Mouse (Mus musculus) spleen, postnatal 36 days (tissue): ENCODE measurements around the gene Espn.
A peak's percentile ranks its signal among the peaks of the same experiment; 100 is the strongest.

Experiments
- DNase-seq, 2 experiments: peaks; one replicate each; pipeline ENCODE4 v3.0.0; 2022; ENCODE audit warnings: low spot score in 2 of 2, mixed read lengths in 1 of 2

Gene Espn

DNA sequence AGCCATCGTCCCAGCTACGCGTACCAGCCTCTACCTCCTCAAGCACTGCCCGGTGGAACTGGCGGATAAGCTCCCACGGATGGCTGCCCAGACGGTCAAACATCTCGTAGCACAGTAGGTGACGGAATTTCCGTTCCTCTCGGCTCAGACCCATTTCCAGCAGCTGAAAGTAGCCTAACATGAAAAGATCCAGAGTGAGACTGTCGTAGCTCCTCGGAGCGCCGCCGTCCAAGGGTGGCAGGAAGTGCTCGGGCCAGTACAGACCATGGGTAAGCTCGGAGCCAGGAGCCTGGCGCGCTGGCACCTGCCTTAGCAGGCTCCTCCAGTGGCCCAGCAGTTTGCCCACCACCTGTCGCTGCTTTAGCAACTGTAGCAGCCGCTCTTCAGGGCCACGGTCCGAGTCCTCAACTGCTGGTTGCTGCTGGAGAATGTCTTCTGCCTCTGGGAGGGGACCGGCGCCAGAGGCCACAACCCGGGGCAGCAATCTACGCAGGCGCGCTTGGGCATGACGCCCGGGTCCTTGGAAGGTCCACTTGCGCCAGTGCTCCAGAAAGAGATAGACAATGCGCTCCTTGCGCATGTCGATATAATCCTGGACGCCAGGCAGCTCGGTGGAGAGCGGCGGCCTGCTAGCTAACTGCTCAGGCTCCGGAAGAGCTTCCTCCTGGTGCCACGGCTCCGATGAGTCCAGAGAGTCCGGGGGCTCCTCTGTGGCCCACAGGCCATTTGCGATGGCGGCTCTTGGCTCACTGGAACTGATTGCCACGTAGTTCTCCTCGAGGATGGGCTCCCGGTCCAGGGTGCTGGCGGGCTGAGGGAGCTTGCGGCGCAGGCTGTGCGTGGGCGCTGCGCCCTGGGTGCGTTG is 26.8 kb downstream of the Espn start:
- no peak for DNase-seq

DNA sequence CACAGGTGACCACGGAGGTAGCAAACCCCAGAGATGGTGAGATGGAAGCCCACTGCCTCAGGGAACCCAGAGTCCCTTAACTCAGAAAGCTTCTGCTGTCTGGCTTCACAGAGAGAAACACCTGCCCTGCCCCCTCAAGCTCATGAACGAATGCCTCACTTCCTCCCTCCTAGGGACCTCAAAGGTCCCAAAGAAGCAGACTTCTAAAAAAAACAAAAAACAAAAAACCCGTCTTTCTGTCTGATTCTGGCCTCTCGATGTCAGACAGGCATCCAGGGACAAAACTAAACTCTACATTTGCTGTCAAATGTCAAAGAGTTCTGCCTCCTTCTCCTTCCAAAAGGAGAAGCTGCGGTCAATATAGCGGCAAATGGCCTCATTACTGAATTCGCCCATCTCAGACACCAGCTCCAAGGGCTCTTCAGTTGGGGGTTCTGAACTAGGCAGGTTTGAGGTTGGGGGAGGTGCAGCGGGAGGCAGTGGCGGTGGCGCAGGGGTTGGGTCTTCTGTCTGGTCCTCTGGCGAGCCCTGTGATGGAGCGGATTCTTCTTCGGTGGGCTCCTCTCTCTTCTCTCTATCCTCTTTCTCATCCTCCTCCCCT is 27.7 kb downstream of the Espn start:
- DNase-seq = no peak

DNA sequence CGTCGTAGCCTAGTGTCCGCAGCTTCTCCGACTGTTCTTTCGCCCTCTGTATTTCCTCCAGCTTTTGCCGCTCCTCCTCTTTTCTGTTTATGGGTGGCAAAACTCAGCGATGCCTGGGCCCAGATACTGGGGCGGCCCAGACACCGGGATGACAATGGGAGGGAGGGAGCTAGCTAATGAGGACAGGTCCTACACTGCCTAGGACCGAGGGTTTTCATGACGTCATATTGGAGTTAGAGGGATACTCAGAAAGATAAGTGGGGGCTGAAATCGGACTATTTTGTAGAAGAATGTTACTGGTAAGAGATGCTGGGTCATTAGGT is 31.0 kb downstream of the Espn start:
- DNase-seq = no peak

DNA sequence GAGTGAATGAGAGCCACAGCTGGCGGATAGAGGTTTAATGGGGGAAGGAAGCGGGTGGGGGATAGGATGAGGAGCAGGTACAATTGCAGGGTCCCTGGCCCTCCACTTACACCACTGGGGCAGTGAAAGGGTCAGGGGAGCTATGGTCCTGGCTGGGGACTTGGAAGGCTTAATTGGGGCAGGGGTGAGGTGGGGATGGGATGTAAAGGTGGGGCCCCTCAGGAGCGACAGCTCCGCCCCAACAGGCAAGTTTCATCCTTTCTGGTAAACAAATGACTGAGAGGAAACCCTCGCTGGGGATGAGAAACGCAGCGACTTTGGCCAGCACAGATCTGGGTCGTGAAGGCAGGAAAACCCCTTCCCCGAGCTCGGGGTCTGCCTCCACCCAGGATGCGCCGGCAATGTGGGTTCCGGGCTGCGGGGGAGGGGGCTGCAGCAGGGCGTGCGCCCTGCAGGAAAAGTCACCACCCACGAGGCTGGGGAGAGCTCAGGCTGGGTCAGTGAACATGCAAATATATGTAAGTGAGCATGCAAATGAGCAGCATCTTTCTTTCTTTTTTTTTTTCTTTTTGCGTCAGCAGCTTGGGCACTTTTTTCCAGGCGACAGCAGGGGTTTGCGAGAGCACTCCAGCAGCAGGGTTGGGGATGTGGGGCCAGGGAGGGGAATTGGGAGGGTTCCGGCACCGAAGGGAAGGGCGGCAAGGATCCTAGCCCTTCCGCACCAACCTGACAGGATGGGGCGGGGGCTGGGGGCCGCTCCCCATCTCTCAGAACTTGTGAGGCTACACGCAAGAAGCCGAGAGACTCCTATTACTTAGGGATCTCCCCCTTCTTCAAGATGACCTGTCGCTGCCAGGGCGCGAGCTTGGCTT is 31.6 kb downstream of the Espn start:
- peak; percentile 64 to 65 for DNase-seq

DNA sequence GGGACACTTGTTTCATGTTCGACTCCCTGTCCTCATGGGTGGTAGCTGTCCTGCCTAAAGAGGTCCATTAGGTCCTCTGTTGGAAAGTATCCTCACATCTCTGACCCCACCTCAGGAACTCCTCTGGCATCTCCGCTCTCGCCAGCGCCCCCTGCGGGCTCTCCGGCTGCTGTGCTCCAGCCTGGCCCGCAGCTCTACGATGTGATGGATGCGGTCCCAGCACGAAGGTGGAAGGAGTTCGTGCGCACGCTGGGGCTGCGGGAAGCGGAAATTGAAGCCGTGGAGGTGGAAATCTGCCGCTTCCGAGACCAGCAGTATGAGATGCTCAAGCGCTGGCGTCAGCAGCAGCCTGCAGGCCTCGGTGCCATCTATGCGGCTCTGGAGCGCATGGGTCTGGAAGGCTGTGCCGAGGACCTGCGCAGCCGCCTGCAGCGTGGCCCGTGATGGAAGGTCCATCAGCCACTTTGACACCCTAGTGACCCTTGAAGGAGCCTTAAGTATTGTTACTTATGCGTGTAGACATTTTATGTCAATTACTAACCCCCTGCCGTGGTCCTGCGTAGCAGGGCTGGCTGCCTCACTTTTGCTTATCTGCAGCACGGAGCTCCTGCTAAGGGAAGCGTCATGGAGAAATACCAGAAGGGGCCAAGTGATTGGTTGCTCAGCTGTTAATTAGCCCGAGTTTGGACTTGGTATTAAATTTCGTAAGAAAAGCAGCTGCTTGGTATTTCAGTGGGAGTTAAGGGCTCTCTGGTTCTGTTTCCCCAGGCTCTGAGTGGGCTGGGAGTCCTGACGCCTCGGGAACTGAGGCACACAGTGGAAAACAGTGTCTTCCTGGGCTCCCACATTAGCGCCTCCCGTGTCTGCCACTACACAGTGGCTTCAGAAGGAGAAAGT is 32.5 kb downstream of the Espn start:
- no peak for DNase-seq

DNA sequence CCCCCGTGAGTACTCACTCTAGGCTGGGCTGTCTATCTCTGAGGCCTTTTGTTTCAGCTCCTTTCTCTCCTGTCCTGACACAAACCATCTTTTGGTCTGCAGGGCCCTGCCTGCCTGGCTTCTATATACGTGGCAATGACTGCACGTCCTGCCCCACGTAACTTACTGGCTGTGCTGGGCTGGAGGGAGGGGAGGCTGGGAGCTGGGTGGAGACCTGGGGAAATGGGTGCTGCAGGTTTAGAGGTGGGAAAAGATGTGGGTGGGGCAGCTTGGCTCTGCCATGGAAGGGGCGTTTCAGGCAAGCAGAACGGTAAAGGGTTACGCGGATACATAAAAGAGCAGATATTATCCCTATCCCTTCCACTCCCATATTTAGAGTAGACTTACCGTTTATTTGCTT is 34.6 kb downstream of the Espn start:
- no peak for DNase-seq

DNA sequence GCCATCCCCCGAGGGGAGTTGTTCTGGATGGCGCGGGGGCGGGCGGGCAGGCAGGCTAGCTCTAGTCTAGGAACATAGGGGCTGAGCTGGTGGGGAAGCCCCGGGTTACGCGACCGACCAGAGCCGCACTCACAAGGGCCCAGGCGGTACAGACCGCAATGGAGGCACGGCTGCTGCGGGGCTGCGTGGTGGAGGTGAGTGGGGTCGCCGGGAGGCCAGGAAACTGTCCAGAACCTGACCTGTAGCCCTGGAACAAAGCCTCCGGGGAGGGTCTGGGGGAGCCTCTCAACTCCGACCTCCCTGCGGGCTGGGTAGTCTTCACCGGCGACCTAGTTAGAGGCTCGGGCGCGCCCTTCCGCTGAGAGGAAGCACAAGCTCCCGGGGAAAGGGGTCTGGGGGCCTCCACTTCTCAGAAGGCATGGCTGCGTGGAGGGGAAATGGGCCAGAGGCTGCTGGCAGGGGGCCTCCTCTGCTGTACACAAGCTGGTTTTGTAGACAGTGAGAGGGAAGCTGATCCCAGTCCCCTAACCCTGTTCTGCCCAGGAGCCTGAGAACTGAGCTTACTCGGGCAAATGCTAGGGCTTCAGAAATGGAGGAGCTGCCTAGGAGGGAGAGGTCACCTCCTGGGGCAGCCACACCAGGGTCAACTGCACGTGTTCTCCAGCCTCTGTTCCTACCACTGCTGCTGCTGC is 36.1 kb downstream of the Espn start, which contains the start of gene Tnfrsf25:
Gene Tnfrsf25, plus strand, starts transcription at position 14 of the 692 bp plus-strand sequence.
- DNase-seq = no peak

DNA sequence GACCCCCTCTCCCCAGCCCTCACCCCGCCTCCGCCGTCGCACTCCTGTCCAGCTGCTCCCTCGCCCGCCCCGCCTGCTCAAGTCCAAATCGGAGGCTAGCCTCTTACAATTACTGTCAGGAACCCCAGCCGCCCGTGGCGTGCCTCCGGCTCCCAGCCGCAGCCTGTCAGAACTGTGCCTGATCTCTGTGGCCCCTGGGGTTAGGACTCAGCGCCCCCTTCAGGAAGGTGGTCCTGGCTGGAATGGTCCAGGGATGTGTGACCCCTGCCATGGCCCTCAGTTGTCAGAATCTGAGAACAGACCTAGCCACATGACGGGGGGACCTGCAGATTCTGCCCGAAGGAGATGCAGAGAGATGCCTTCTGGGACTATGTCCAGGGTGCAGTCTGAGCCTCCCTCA is 38.1 kb downstream of the Espn start:
- DNase-seq = no peak

DNA sequence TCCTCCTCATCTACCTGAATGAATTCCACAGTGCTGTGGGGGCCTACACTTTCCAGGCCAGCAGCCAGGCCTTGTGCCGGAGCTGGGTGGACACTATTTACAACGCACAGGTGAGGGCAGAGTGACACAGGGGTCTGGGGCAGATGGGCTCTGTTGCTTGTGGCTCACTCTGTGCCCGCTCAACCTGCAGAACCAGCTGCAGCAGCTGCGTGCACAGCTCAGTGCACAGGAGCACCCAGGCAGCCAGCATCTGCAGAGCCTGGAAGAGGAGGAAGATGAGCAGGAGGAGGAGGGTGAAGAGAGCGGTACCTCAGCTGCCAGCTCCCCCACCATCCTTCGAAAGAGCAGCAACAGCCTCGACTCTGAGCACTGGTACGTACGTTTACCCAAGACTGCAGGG is 39.8 kb downstream of the Espn start:
- no peak for DNase-seq

DNA sequence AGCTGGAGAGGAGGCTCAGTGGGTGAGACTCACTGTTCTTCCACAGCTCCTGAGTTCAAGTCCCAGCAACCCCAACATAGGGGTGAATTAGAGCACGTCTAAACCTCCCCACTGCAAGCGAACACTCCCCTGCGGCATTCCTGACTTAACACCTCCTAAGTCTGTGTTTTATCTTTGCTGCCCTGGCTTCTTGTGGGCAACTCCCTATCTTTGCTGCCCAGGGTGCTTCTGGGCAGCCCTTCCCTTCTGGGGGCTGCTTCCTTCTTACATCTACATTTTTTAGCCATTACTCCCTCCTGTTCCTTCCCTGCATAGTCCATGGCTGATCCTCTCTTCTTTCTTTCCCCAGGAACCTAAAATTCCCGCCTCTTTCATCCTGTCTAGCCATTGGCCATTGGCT is 41.5 kb downstream of the Espn start:
- no peak for DNase-seq

DNA sequence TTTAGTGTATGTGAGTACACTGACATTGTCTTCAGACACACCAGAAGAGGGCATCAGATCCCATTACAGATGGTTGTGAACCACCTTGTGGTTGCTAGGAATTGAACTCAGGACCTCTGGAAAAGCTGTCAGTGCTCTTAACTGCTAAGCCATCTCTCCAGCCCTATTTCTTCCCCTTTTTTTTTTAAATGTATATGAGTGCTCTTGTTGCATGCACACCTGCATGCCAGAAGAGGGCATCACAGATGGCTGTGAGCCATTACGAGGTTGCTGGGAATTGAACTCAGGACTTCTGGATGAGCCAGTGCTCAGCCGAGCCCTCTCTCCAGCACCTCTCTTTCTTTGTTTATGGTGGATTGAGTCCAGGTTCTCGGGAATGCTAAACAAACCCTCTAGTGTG is 42.7 kb downstream of the Espn start:
- DNase-seq = no peak

DNA sequence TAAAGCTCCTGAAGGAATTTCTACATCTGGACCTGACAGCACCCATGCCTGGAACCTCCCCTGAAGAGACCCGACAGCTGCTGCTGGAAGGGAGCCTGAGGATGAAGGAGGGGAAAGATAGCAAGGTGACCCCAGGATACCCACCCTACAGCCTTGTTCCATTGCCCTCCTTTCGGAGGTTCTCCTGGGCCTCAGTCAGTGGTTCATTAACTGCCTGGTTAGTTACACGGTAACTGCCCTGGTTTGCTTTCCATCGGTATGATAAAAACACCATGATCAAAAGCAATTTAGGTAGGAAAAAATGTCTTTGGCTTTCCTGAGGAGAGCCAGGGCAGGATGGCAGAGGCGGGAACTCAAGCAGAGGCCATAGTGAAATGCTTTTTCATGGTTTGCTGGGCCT is 43.5 kb downstream of the Espn start:
- no peak for DNase-seq

DNA sequence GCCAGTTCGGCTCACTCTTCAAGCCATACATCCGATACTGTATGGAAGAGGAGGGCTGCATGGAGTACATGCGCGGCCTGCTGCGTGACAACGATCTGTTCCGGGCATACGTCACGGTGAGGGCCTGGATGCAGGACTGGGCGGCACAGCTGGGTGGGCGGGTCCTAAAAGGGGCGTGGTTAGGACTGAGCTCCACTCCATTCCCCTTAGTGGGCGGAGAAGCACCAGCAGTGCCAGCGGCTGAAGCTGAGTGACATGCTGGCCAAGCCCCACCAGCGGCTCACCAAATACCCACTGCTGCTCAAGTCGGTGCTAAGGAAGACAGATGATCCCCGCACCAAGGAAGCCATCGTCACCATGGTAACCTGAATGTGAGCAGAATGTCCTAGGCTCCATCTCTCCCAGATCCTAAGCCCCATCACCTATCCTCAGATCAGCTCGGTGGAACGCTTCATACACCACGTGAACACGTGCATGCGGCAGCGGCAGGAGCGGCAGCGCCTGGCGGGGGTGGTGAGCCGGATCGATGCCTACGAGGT is 44.1 kb downstream of the Espn start:
- DNase-seq = no peak

DNA sequence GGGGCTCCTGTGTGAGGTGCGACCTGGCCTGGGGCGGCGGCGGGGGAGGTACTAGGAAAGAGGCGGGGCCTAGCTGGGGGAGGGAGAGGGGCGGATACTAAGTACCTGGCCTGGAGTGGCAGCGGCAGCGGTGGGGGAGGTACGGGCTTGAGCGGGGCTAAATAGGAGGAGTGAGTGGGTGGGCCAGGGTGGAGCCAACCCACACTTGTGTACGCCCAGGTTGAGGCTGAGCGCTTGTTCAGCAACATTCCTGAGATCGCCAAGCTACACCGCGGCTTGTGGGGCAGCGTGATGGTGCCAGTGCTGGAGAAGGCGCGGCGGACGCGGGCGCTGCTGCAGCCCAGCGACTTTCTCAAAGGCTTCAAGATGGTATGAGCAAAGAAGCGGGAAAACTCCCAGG is 44.7 kb downstream of the Espn start:
- no peak for DNase-seq

DNA sequence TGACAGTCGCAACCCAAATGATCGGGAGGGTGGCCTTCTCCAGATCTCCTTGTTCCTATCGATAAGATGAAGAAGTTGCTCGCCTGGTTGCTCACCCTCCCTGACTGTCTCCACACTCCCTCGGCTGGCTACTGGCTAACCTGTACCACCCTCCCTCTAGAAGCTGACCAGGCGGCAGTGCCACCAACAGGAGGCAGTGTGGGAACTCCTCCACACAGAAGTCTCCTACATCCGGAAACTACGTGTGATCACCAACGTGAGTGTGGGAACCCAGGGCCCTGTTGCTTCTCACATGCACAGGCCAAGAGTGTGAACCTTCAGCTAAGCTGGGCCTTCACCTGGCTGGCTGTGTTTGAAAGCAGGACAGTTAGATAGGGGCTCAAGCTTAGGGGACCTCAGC is 45.4 kb downstream of the Espn start:
- no peak for DNase-seq

DNA sequence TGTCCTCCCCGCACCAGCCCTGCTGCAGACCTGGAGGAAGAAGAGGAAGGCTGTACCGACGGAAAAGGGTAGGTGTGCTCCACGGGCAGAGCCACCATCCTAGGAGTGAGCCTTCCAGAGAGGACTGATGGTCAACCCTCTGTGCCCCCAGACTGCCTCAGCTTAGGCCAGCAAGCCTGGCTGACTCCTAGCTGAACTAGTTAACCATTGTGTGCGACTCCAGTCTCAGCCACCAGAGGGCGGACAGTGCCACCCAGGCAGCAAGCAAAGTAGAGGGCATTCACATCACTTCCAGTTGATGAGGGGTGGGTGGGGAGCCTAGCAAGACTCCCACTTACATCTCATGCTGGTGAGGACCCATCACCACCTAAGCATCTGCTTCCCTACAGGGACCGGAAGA is 49.1 kb downstream of the Espn start:
- DNase-seq = peak; percentile 61 to 64

DNA sequence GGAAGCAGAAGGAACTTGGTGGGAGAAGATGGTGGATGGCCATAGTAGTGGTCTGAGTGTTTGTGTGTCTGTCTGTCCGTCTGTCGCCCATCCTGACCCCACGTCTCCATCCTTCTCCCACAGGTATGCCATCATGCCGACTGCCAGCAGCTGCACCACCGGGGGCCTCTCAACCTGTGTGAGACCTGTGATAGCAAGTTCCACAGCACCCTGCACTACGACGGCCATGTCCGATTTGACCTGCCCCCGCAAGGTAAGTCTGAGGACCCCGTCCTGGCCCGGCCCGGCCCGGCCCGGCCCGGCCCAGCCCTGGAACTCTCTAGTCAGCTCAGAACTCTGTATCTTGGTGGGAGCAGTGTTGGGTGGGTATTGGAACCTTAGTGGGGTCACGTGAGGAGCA is 50.2 kb downstream of the Espn start:
- no peak for DNase-seq

DNA sequence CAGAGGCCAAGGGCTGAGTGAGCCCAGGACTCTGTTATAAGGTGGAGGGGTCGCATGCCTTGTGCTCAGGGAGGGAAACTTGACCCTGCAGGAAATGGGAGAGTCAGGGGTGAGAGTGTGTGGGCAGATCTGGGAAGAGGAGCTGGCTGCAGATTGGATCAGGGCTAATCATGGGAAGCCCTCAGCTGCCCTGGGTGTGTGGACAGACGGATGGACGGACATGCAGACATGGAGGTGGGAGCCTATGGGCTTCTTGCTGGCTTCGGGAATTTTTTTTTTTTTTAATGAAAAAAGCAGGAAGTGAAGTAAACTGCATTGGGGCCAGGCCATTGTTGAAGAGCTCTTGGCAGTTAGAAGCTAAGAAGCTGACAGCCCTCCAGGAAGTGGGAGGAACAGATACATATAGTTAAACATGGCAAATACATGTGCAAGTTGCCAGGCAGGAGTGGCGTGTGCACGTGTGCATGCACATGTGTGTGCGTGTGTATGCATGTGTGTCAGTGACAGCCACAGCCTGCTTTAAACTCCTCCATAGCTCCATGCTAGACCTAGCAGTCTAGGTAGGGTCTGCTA is 51.0 kb downstream of the Espn start:
- no peak for DNase-seq

DNA sequence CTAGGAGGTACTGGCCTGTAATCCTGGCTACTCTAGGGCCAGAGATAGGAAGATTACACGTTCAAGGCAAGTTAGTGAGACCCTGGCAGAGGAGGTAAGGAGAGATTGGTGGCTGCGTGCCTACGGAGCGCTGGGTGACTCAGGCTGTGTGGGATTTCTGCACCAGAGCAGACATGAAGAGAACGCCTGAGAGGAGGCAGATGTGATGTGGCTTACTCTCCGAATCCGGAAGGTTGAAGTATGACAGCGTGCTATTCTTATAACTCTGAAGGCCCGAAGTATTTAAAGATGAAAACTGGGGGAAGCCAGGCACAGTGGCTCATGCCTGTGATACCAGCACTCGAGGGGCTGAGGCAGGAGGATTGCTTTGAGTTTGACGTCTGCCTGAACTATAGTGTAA is 51.6 kb downstream of the Espn start:
- DNase-seq = no peak
